Mouse (Mus musculus) megakaryocyte, embryonic 14.5 days (primary cell): Measurements from ENCODE around the gene Srgap2.

Source experiments
- FLI1 ChIP-seq: IDR thresholded peaks from 2 replicates; pipeline ENCODE4 v1.6.1; 2012; ENCODE audit warnings: low read length, inconsistent platforms, mixed read lengths
- GATA1 ChIP-seq: IDR thresholded peaks from 3 replicates; pipeline ENCODE4 v1.6.1; 2012; ENCODE audit warnings: mixed read lengths, low read length, inconsistent platforms, borderline replicate concordance

DNA sequence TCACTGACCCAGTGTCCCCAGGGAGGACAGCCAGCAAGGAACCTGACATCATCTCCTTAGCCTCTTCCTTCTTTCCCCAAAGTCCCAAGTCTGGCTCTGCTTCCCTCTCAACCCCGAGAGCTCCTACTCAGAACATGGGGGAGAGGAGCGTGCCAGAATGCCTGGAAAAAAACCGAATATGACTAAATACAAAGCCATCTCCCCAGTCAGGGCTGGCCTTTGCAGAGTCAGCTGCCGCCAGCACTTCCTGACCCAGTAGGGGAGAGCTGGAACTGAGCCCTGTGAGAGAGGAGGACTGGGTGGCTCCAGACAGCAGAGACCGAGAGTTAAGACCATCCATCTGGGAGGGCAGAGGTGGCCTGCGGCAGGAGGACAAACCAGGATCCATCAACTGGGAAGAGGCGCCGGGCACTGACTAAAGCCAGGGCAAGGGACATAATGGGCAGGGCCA lies 288.2 kb downstream of the Srgap2 start:
- no peak for TF ChIP-seq GATA1
- no peak for TF ChIP-seq FLI1
